Mouse (Mus musculus) heart, adult 18-20 months (tissue): ENCODE data around the gene Ppp1r10. TPM values are rescaled to one million over a fixed set of nuclear protein-coding genes. Genes with fewer than 3 reads are reported as not detected.
"Not testable (repeated sequence)": the region's sequence is repeated elsewhere in the genome, so short reads cannot be mapped to it uniquely, and the experiment has no call there.

Experiments used
- DNase-seq, 2 experiments: peaks; one replicate each; pipeline ENCODE4 v3.0.0; 2021 to 2022; ENCODE audit warnings: mixed read lengths in 1 of 2
- total RNA-seq, 2 experiments: library from RNA; stranded (reverse); gene quantifications; 2 replicates each; pipeline ENCODE4 v1.2.3; 2021

The Ppp1r10 gene
- total RNA-seq, 2 experiments from 2014 or later = 22.4 to 28.8 TPM

DNA sequence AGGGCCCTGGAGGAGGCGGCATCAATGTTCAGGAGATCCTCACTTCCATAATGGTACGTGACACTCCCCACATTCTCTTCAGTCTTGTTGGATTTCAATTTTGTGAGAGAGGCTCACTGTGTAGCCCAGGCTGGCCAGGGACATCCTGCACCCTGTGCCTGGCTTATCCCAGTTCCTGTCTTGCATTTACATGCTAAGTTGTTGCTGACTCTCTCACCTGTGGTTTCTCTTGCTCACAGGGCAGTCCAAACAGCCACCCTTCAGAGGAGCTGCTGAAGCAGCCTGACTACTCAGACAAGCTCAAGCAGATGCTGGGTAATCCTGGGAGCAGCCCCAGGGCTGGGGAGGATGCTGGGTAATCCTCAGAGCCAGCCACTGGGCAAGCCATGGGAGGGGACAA, 13.3 kb downstream of the Ppp1r10 start:
- peak in 1 of 2 experiments; percentile 0 for DNase-seq

DNA sequence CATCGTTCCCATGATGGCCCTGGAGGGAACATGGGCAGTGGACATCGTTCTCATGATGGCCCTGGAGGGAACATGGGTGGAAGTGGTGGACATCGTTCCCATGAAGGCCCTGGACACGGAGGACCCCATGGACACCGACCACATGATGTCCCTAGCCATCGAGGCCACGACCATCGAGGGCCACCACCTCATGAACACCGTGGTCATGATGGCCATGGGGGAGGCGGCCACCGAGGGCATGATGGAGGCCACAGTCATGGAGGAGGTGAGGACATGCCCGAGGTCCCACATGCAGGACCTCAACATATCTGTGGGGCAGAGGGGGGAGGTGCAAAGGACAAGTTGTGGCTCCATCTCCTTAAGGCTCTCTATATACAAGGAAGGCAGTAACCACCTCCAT, 14.4 kb downstream of the Ppp1r10 start:
- no peak for DNase-seq

DNA sequence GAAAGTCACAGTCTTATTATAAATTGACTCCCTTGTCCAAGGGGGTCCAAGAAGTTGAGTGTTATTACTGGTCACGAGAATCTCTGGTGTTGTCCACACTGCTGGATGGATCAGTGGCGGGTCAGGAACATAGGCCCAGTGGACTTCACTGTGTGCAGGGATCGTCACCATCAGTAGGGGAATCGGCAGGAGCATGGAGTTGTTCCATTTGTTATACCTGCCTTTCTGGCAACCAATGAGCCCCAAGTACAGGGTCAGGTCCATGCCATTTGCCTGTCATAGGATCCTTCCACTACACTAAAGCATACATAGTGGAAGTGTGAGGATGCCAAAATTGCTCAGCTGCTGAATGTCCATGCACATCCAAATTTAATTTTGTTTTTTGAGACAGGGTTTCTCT, 16.4 kb downstream of the Ppp1r10 start:
- DNase-seq = no peak

DNA sequence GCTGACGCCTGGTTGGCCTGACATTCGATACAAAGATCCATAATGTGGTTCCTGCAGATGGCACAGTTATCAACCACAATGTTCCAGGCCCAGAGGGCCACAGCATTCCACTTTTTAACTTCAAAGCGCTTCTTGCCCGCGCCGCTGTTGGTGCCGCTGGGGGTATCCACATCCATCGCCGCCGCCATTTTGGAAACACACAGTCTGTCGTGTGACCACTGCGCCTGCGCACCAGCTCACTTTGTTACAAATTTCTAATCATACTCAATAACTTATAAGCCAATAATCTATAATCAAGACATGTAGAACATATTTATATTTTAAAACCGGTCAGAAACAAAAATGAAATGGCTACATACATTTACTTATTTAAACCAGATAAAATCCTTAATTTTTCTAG, 19.5 kb downstream of the Ppp1r10 start:
- DNase-seq = not testable (repeated sequence)

DNA sequence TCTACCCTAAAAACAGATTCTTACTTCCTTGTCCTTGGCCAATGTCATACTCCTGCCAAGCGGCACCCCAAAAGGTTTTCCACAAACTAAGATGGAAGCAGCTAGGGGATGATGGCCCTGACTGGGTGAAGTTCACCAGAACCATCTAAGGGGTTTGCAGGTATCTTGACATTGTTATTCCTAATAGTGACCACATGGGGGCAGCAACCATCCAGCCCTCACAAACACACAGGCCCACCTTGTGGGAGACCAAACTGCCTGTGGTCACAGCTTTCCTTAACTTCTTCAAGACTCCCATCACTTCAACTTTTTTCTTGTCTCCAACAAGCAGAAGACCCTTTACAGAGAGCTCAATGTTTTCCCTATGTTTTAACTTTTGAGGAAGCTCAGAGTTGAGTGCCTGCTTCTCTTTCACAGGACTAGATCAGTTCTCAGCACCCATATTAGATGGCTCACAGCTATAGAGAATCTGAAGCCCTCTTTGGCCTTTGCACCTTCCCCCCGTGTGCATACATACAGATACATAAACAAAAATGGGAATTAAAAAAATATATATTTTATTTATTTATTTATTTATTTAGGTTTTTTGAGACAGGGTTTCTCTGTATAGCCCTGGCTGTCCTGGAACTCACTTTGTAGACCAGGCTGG, 21.6 kb downstream of the Ppp1r10 start:
- DNase-seq = peak; percentile 42 to 49

DNA sequence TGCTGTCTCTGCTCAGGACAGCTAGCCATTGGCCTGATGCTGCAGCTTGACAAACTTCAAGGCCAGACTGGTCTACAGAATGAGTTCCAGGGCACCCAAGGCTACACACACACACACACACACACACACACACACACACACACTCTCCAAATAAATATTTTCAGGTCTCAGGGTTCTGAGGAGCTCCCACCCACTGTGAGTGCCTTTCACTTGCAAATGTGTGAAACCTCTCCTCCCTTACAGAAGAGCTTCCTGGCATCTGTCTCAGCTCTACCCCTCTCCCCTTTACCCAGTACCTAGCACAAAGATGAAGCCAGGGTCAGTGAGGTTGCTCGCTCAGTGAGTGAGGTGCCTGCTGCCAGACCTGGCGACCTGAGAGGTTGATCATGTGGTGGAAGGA, 22.9 kb downstream of the Ppp1r10 start:
- DNase-seq = no peak

DNA sequence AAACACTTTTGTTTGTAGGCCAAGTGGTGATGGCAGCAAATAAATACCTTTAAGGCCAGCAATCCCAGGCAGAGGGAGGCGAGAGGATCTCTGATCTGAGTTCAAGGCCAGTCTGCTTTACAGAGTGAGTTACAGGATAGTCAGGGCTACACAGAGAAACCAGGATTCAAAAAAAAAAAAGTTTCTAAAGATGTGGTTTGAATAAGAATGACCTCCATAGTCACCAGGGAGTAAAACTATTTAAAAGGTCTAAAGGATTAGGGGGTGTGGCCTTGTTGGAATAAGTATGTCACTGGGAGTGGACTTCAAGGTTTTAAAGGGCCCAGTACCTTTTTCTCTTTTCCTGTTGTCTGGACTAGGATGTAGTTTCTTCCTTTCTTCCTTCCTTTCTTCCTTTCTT, 23.7 kb downstream of the Ppp1r10 start:
- no peak for DNase-seq

DNA sequence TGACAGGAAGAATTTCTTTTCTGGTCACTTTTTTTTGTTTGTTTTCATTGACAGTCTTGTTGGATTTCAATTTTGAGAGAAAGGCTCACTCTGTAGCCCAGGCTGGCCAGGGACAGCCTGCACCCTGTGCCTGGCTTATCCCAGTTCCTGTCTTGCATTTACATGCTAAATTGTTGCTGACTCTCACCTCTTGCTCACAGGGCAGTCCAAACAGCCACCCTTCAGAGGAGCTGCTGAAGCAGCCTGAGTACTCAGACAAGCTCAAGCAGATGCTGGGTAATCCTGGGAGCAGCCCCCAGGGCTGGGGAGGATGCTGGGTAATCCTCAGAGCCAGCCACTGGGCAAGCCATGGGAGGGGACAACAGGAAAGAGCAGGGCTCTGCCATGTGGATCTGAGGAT, 34.7 kb downstream of the Ppp1r10 start:
- DNase-seq = not testable (repeated sequence)

DNA sequence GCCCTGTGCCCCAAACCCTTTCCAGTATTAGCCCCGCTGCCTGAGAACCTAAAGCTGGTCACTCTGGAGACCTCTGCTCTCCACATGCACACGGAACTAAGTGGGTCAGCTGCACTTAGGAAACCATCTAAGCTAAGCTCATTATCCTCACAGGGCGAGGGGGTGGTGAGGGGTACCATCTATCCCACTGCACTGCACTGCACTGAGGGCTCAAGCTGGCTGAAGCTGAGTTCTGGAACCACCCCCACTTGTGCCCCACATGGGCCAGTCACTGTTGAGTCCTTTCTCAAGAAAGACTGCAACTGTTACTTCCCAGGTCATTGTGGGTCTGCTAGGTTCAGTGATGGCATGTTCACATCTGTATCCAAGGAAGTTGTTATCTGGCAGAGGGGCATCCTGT, 36.3 kb downstream of the Ppp1r10 start:
- not testable (repeated sequence) for DNase-seq

DNA sequence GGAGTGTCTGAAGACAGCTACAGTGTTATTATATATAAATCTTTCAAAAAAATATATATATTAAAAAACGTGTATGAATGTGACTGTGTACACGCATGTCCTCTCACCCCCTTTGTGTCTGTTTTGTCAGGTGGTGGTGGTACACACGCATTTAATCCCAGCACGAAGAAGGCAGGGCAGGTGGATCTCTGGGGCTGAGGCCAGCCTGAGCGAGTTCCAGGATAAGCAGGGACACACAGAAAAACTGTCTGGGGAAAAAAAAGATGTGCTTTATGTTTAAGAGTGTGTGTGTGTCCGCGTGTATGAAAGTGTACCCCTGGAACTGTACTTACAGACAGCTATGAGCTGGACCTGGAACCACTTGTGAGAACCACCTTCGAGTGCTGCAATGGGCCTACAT, 38.4 kb downstream of the Ppp1r10 start:
- no peak for DNase-seq

DNA sequence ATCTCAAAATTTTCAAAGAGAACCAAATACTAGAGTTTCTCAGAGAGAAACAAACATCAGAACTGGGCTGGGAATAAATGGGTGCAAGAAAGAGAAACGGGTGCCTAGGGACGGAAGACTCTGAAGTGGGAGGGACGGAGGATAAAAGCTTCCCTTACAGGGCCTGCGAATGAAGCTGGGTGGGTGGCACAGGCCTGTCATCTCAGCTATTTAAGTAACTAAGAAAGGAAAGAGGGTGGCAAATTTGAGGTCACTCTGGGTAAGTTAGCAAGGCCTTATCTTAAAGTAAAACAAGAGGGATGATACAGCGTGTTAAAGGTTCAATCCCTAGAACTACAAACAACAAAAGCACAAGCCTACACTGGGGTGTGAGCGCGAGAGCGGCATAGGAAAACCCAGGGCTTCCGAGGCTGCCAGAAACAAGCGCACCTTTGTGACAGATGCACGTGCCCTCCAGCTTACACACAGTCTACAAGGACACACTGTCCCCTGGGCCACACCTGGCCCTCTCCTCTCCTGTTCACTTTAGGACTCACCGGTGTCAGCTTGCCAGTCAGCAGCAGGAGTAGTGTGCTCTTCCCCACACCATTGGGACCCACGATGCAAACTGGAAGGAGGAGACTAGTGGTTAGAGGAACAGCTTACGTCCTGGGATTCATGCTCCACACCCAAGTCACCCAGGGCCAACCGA, 42.4 kb downstream of the Ppp1r10 start:
- DNase-seq = no peak

DNA sequence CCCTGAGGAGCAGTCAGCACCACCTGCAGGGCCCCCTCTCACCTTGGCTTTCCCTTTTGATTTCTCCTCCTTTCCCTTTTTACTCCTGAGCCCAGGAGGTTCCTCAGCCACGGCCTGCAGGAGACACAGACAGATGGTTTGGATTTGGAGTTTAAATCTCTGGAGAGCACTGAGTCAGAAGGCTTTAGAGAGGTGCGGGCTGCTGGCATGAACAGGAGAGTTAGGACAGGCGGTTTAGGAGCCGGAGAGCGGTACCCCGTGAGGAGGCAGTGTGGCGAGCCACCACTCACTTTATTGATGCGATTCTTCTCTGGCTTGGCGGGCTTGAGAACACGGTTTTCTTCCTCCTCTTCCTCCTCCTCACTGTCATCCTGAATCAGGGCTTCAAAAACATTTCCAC, 47.0 kb downstream of the Ppp1r10 start:
- DNase-seq = no peak

DNA sequence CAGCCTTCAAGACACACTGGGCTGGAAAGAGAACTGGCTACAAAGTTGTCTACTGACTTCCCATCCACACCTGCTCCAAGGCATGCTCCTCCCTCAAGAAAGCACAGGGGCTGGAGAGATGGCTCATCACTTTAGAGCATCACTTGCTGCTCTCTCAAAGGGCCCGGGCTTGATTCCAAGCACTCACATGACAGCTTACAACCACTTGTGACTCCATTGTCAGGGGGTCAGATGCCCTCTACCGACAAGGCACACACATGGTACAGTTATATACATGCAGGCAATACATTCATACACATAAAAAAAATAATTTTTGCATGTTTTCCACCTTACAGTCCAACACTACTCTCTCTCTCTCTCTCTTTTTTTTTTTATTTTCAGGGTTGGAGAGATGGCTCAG, 51.4 kb downstream of the Ppp1r10 start:
- DNase-seq = no peak

DNA sequence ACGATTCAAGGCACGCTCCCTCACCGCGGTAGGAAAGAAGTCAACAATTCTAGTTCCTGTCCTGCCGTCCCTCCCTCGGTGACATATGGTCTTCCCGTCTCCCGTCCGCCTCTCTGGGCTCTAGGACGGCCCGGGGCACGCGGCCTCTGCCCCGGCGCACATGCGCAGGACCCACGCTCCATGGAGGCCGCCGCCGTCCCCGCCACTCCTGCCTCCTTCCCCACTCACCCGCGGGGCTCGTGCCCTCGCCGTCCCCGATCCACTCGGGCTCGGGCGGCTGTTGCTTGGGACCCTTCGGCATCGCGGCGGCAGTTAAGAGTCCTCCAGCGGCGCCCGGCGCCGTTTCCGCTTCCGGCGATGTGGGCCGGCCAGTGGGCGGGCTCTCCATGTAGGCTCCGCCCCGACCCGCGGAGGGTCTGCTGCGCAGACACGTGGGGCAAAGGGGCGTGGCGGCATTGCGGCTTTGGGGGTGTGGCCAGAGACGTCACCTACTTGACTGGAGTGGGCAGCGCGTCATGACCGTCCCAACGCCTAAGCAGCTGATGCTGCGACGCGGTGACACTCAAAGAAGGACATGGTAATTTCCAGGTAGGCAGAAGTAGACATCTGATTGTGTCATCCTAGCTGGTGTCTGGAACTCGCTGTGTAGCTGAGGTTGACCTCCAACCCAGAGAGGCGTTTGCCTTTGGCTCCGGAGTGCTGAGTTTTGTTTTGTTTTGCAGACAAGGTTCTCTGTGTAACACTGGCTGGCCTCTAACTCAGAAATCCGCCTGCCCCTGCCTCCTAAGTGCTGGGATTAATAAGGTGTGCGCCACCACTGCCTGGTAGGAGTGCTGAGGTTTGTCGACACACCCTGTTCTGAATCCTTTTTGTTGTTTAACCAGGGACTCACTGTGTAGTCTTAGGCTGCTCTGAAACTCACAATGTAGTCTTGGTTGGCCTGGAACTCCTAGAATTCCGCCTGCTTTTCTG, 53.5 kb downstream of the Ppp1r10 start, which contains the start of gene Abcf1:
Abcf1 (minus strand) TSS at position 344 of the 972 bp plus-strand sequence.
- peak; percentile 99 for DNase-seq

DNA sequence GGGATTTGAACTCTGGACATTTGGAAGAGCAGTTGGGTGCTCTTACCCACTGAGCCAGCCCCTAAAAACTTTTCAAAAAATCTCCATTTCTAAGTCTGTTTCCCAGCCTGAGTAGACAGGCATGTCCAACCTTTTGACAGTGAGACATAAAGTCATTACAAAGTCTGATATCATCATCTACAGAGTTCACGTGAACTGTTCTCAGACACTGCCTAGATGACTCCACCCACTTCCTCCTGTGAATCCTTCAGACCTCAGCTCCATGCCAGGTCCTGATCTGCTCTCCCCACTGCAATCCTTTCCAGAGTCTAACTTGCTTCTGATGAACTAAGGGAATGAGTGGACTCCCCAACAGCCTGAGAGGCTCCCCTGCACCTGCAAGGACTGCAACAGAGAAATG, 55.9 kb downstream of the Ppp1r10 start:
- DNase-seq = no peak

DNA sequence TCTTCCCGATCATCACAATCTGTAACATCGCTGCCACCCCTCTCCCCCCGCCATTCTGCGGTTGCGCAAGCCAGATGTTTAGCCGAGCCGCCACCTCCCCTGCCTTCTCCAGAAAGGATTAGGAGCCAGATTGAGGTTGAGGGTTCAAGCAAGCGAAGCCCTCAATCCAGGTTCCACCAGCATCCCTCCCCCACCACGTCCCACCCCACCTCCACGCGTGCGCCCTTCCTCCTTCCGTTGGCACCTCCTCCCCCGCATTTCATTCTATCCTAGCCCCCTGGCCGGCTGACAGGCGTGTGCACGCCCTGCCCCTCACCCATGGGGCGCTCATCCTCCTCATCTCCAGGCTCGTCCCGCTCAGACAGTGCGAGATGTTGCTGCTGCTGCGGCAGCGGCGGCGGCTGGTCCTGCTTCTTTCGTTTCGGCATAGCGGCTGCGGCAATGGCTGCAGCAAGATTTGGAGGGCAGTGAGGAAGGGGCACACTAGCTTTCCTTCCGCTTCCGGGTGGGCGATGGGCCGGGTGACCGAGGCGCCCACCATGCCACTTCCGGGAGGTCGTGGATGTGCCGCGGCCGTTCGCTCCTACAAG, 62.7 kb downstream of the Ppp1r10 start:
- peak; percentile 29 to 51 for DNase-seq

DNA sequence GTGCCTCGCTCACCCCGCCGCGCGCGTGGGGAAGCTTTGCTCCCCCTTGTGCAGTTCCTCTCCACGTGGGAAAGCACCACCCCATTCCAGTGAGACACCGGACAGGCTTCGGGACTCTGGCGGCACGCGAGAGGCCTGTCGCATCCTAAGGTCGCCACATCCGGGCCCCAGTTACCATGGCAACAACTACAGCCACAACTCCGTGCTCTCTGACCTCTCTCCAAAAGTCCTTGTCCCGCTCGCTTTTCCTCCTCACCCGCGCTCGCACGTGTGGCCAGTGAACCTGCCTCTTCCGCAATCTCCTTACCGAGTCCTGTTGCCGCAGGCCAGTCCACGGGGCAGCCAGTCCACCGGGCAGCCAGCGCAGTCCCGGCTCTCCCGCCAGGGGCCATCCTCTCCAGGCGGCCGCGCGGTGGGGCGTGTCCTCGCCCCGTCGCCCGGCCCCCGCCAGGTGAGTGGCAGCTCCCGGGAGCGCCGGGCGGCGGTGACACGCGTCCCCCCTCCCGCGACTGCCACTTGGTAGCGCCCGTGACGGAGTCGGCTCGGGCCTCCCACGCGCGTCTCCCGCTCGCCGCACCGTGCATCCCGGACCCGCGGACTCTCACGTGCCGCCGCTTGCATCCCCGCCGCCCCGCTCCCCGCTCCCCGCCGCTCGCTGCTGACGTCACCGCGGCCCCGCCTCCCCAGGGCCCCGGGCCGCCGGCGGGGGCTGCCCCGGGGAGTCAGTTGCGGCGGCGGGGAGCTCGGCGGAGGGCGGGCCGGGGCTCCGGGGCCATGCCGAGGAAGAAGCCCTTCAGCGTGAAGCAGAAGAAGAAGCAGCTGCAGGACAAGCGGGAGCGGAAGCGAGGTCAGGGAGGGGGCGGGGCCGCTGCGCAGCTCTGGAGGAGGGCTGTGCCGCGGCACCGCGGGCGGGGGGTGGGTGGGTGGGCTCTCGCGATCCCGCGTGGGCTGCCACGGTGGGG, 63.4 kb downstream of the Ppp1r10 start, which contains the start of the genes Gnl1 and Prr3:
Gnl1 (plus strand) TSS at position 451 of the 962 bp plus-strand sequence.
Prr3 (minus strand) TSS at position 836 of the 962 bp plus-strand sequence.
- peak; percentile 93 to 95 for DNase-seq

DNA sequence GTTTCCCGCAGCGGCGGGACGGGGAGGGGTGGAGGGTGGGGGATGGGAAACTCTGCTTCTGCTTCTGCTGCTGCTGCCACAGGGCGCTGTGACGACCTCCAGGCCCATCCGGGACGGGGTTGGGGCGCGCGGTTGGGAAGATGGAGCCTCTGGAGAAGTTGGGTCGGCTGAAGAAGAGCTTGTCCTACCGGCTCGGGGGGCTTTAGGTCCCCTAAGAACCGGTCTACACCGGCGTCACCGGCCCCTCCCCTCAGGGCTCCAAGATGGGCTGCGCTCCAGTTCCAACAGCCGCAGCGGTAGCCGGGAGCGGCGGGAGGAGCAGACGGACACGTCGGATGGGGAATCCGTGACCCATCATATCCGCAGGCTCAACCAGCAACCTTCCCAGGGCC, 64.1 kb downstream of the Ppp1r10 start:
- DNase-seq = peak; percentile 65 to 68

DNA sequence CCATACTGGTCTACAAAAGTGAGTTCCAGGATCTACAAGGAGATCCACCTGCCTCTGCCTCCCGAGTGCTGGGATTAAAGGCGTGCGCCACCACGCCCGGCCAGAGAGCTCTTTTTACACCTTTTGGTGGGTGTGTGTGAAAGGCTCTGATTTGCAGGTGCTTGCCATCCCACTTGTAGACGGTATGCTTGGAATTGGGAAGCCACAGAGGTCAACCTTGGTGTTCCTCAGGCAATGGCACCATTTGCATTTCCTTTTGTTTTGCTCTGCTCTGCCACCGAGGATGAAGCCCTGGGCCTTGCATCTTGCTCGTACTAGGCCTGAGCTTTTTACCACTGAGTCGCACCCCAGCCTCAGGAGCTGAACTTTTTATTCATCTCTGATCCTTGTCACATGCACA, 65.5 kb downstream of the Ppp1r10 start:
- DNase-seq = no peak
